Mouse (Mus musculus) left cerebral cortex, adult 8-10 months (tissue): ENCODE results near the gene Pdia5. TPM values are rescaled to one million over a fixed set of nuclear protein-coding genes. Genes with fewer than 3 reads are reported as not detected.

Experiments used
- DNase-seq, 2 experiments: peaks; one replicate each; pipeline ENCODE4 v3.0.0; 2022; ENCODE audit warnings: low spot score in 2 of 2
- microRNA-seq, 2 experiments: library from miRNA; unstranded; fragments of <30 nt; microRNA quantifications; one replicate each; pipeline ENCODE4 v1.2.0; 2022
- total RNA-seq, 4 experiments: library from RNA; stranded (reverse); gene quantifications; 2 replicates each; pipeline ENCODE4 v1.2.4; 2022

The Pdia5 gene
- total RNA-seq, 4 experiments from 2014 or later = 2.9 to 5.8 (median 4.3) TPM

GRCm38 (mm10) chr16:35362221-35362620, 128.5 kb downstream of the Pdia5 start:
- DNase-seq = no peak

GRCm38 (mm10) chr16:35360593-35360992, 130.1 kb downstream of the Pdia5 start:
- DNase-seq = no peak

- DNase-seq = no peak
Observed at GRCm38 (mm10) chr16:35357449-35357848, 133.2 kb downstream of the Pdia5 start.

Small RNAs within 50 kb of the gene (microRNA-seq; reads per million reads assigned to microRNA genes)
- gene Gm25548 = 0 reads per million in 2 experiments

Other genes with a start within 250 kb of the Pdia5 start
- 10 to 100 TPM; 14.0 to 19.6 (median 17.7) TPM for gene Sec22a, start 127.0 kb downstream of the Pdia5 start, total RNA-seq
- 10 to 100 TPM; 15.2 to 20.7 (median 16.1) TPM for gene Sema5b, start 50.3 kb upstream of the Pdia5 start, total RNA-seq